Mouse (Mus musculus) lung, postnatal 36 days (tissue): ENCODE measurements around the gene Ace.
"Not testable (repeated sequence)": the region's sequence is repeated elsewhere in the genome, so short reads cannot be mapped to it uniquely, and the experiment has no call there.

Experiments
- DNase-seq: peaks from one replicate; pipeline ENCODE4 v3.0.0; 2022; ENCODE audit warnings: mixed read lengths

Ace gene

GRCm38 (mm10) chr11:106000062-106000461 is 32.3 kb downstream of the Ace start:
- DNase-seq: no peak

DNA sequence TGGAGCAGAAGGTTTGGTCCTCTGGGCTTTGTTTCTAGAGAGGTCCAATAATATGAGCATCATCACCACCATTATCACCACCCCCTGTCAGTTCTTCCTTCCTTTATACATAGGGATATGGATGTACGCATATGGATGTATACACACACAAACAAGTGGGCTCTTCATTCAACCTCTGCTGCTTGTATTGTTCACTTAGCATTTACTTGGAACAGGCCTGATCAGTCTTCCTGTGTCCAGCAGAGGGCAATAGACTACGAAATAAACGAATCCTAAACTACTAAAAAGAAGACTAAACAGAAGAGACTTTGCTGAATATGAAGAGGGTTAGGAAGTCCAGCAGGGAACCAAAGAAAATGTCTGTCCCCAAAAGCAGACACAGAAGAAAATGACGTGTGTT is 34.0 kb downstream of the Ace start:
- peak; percentile 73 for DNase-seq

DNA sequence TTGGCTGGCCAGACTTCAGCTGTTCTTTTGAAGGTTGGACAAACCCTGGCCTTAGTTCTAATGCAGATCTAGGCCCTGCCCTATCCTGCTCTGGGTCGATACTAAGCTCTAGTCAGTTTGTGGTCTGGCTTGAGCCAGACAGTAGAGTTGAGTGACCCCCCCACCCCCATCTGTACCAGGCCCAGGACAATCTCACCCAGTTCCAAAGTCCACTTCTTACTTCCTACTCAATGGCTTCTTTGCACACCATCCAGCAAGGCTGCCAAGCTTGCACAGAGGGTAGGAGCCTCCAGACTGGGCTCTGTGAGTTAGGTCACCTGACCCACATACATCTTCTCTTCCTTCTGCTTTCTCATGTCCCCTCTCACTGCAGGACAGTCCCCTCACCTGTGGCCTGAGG is 36.8 kb downstream of the Ace start:
- DNase-seq: no peak

DNA sequence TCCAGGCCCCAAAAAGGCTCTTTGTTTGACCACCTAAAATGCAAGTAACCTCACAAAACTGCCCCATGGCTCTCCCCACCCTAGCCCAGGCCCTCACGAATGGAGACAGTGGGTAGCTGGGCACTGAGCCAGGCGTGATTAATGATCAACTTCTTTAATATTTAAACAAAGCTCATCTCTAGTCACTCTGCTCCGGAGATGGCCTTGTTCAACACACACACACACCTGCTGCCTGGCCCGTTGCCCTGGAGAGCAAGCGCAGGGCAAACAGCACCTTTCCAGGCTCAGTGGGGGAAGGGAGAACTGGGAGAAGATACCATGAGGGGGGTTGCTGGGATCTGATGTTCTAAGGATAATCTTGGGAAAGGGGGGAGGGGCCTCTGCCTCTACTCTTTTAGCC is 38.2 kb downstream of the Ace start:
- DNase-seq: no peak

DNA sequence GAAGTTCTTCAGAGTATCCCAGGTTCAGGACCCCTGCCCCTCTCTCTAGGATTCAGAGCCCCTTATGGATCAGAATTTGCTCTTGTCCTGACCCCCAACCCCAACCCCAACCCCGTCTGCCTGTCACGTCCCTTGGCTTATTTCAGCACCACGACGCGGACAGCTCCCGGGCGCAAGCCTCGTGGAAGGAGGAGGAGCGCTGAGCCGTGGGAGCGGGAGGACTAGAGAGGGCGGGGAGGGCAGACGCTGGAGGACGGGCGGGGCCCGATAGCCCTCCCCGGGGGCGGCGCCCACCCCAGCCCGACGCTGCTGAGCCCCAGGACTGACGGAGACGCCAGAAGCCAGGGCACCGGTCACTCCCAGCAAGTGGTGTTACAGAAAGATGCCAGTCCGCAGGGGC is 40.1 kb downstream of the Ace start, which contains the start of gene Kcnh6:
Kcnh6 (plus strand) TSS at position 304 of the 400 bp plus-strand sequence.
- DNase-seq: peak; percentile 80

GRCm38 (mm10) chr11:106012711-106013110 is 45.0 kb downstream of the Ace start:
- no peak for DNase-seq

GRCm38 (mm10) chr11:106013556-106014225 is 45.9 kb downstream of the Ace start:
- peak; percentile 54 for DNase-seq

GRCm38 (mm10) chr11:106016440-106016839 is 48.7 kb downstream of the Ace start:
- DNase-seq: no peak

DNA sequence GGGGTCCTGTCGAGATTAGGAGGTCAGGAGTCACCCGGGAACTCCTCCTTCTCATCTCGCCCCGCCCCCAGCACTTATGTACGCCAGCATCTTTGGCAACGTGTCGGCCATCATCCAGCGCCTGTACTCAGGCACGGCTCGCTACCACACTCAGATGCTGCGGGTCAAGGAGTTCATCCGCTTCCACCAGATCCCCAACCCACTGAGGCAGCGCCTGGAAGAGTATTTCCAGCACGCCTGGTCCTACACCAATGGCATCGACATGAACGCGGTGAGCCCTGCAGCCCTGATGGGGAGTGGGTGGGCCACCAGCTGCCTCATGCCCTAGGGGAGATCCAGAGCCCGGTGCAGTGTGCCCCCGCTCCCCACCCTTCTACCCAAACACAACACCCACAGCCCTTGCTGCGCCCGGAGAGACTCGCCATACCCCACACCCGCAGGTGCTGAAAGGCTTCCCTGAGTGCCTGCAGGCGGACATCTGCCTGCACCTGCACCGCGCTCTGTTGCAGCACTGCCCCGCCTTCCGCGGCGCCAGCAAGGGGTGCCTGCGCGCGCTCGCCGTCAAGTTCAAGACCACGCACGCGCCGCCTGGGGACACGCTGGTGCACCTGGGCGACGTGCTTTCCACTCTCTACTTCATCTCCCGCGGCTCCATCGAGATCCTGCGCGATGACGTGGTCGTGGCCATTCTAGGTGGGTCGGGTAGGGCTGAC is 52.5 kb downstream of the Ace start:
- no peak for DNase-seq

- no peak for DNase-seq
Measured at GRCm38 (mm10) chr11:106025774-106026173, 58.0 kb downstream of the Ace start.

- peak; percentile 83 for DNase-seq
Measured at GRCm38 (mm10) chr11:106026465-106027151, 58.9 kb downstream of the Ace start.

DNA sequence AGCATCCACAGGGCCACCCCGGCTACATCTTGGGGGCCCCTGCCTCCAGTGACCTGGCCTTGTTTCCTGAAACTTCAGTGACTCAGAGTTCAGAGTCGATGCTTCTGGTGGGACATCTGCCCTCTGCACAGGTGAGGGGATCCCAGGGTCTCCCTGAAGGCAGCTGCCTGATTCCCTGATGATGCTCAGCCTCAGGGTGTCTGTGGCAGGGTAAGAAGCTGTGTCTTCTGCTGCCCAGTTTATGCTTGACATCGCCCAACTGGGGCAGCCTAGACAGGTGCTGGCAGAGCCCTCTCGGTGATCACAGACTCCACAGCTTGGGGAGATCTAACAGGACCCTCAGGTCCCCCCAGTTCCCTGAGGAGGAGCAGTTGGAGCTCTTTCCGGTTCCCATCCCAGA is 59.9 kb downstream of the Ace start:
- no peak for DNase-seq

GRCm38 (mm10) chr11:106032074-106032473 is 64.3 kb downstream of the Ace start:
- not testable (repeated sequence) for DNase-seq

DNA sequence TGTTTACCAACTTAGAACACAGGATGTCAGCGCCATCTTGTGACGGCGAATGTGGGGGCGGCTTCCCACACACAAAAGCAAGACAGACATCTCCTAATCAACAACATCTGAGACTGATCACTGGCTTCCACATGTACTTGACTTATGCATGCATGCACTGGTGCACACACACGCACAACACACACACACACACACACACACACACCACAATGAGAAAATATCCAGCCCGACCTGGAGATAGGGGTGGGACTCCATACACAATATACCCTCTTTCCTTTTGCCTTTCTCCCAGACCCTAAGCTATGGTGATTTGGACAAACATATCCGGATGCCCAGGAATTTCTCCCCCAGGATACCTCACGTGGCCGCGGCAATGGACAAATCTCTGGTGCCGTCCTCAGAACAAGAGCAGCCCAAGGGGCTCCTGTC is 65.8 kb downstream of the Ace start:
- DNase-seq: peak; percentile 64

- DNase-seq: no peak
Measured at GRCm38 (mm10) chr11:106034986-106035385, 67.2 kb downstream of the Ace start.

GRCm38 (mm10) chr11:106036548-106037417 is 69.0 kb downstream of the Ace start, which contains the start of gene Dcaf7:
TSS of gene Dcaf7 (plus strand) at chr11:106036872.
- DNase-seq: peak; percentile 98

DNA sequence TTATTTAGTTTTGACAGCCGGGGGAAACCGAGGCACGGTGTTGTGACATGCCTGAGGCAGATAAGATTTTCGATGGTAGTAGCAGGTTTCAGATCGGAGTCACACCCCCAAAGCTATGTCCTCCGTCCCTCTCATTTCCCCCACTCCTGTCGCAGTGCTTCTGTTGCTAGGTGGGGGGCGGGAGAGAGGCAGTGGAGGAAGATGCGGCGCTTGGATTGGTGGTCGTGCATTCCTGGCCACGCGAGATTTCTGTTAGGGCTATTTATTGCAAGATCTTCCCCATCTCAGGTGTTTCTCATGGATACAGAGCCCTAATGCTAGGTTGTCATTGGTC is 69.6 kb downstream of the Ace start:
- peak; percentile 13 for DNase-seq
